Mouse (Mus musculus) neural tube, embryonic 15.5 days (tissue): ENCODE data around the gene Zfp575. TPM values are rescaled to one million over a fixed set of nuclear protein-coding genes. Genes with fewer than 3 reads are reported as not detected.

Source experiments
- ATAC-seq: fragments of 200-750 bp; cut with Nextera tagmentation; 2 replicates; pipeline ENCODE4 v1.8.0; 2017; ENCODE audit warnings: mild to moderate bottlenecking, moderate TSS enrichment, moderate library complexity; ENCODE audit not compliant: low FRiP score
- H3K27ac ChIP-seq: fragments of 300-500 bp; sonication (generic); replicated peaks from 2 replicates; pipeline ENCODE4 v1.5.1; 2015; ENCODE audit warnings: mild to moderate bottlenecking, inconsistent platforms
- H3K27me3 ChIP-seq: fragments of 300-500 bp; sonication (generic); replicated peaks from 2 replicates; pipeline ENCODE4 v1.6.1; 2015; ENCODE audit warnings: inconsistent platforms
- H3K36me3 ChIP-seq: fragments of 300-500 bp; sonication (generic); 2 replicates; pipeline ENCODE4 v1.6.1; 2015; ENCODE audit warnings: inconsistent platforms
- H3K4me1 ChIP-seq: fragments of 300-500 bp; sonication (generic); 2 replicates; pipeline ENCODE4 v1.6.1; 2015; ENCODE audit warnings: inconsistent platforms
- H3K4me2 ChIP-seq: fragments of 300-500 bp; sonication (generic); 2 replicates; pipeline ENCODE4 v1.6.1; 2015; ENCODE audit warnings: inconsistent platforms, mild to moderate bottlenecking, moderate library complexity
- H3K4me3 ChIP-seq: fragments of 300-500 bp; sonication (generic); replicated peaks from 2 replicates; pipeline ENCODE4 v1.5.1; 2015; ENCODE audit warnings: mild to moderate bottlenecking, inconsistent platforms
- H3K9ac ChIP-seq: fragments of 300-500 bp; sonication (generic); replicated peaks from 2 replicates; pipeline ENCODE4 v1.6.1; 2015; ENCODE audit warnings: mild to moderate bottlenecking, inconsistent platforms
- H3K9me3 ChIP-seq: fragments of 300-500 bp; sonication (generic); replicated peaks from 2 replicates; pipeline ENCODE4 v1.6.1; 2016; ENCODE audit warnings: inconsistent platforms
- WGBS: fragments of 180-500 bp; shearing (Covaris S2); methylation state at CpG from one replicate; pipeline ENCODE4 v1.1.7; 2015; ENCODE audit warnings: mixed read lengths; 5-methylcytosine and 5-hydroxymethylcytosine counted together
- polyA plus RNA-seq: library from polyadenylated mRNA; unstranded; fragments of >200 nt; fragmentation: Nextera tagmentation; extraction: Ambion mirVana; gene quantifications from 2 replicates; pipeline ENCODE4 v1.2.1, GENCODE M21; 2015

Zfp575 gene
- polyA plus RNA-seq, 1 experiment from 2014 or later, result 17.5 TPM

- Histone ChIP-seq H3K4me2 (no peak overlapping the region), H3K4me3 (no peak overlapping the region), H3K9me3 (no peaks in the 10 kb centered on the region), H3K4me1 (no peaks in the 10 kb centered on the region), H3K27me3 (no peaks in the 10 kb centered on the region), H3K9ac (no peak overlapping the region), H3K36me3 (peaks cover 36% of the 10 kb centered on the region), H3K27ac (no peak overlapping the region)
- 95% methylated on average over 10 of the region's 10 CpGs for WGBS
- no peak for ATAC-seq
Observed at GRCm38 (mm10) chr7:24555786-24556185, 31.7 kb downstream of the Zfp575 start.

DNA sequence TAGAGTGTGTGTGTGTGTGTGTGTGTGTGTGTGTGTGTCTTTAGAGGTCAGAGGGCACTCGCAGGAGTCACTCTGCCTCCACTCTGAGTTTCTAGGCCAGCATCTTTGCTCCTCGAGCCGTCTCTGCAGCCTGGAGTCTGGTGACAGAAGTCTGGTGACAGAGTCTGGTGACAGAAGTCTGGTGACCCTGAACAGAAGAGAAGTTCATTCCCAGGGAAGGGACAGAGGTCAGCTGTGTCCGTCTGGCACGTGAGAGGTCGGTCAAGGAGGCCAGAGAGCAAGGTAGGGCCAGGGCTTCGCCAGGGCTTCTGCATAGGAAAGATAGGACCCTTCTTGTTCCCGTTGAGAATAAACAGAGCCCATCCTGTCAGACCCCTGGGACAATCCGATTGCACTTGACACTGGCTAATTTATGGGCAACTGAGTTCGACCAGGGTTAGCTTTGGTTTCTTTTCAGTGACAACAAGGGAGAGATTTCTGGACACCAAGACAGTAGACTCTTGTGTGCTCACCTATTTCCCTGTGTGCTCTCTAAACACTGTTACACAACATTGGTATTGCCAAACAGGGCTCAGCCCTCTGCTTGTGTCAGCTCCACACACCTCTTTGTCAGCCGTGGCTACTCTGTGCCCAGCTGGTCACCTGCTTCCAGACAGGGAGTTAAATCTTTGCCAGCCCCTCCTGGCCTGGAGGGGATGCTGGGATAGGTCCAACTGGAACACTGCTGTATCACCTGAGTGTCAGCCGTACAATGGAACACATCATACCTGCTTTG lies 35.3 kb downstream of the Zfp575 start:
- peaks cover 11% of the 10 kb centered on the region for H3K4me1 ChIP-seq
- peaks cover 40% of the 10 kb centered on the region for H3K36me3 ChIP-seq
- H3K27ac ChIP-seq, result no peak overlapping the region
- 85% methylated on average over 12 of the region's 12 CpGs for whole genome bisulfite sequencing
- no peak overlapping the region for H3K9ac ChIP-seq
- H3K4me2 ChIP-seq, result no peak overlapping the region
- no peaks in the 10 kb centered on the region for H3K9me3 ChIP-seq
- no peak for ATAC-seq
- no peak overlapping the region for H3K4me3 ChIP-seq
- H3K27me3 ChIP-seq, result no peaks in the 10 kb centered on the region

DNA sequence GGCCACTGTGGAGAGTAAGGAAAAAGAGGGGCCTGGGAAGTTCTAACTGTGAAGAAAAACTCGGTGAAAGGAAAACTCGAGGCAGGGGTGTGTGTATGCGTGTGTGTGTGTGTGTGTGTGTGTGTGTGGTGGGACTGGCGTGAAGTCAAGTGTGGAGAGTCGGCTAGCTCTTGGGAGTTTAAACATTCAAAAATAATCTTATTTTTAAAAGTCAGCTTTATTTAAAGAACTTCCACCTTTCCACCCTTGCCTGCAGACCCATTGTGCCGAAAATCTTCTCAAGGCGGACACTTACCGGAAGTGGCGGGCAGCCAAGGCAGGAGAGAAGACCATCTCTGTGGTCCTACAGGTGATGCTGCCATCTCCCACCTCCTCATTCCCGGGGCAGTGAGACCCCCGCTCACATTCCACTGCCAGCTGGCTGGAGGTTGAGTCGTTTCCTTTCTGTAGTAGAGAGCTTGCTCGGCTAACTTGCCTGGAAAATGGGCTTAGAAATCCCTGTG lies 39.9 kb downstream of the Zfp575 start:
- Histone ChIP-seq H3K27ac (peak overlapping the region; percentile 73; the same call in 1 of the 2 replicates), H3K4me1 (peaks cover 17% of the 10 kb centered on the region), H3K9ac (peak overlapping the region; percentile 79), H3K36me3 (peaks cover 25% of the 10 kb centered on the region), H3K4me3 (peak overlapping the region; percentile 85), H3K27me3 (no peaks in the 10 kb centered on the region), H3K9me3 (no peaks in the 10 kb centered on the region), H3K4me2 (peak overlapping the region; percentile 77)
- 31% methylated on average over 13 of the region's 13 CpGs for whole genome bisulfite sequencing
- ATAC-seq, result peak; percentile 12; the same call in 1 of the 2 replicates

DNA sequence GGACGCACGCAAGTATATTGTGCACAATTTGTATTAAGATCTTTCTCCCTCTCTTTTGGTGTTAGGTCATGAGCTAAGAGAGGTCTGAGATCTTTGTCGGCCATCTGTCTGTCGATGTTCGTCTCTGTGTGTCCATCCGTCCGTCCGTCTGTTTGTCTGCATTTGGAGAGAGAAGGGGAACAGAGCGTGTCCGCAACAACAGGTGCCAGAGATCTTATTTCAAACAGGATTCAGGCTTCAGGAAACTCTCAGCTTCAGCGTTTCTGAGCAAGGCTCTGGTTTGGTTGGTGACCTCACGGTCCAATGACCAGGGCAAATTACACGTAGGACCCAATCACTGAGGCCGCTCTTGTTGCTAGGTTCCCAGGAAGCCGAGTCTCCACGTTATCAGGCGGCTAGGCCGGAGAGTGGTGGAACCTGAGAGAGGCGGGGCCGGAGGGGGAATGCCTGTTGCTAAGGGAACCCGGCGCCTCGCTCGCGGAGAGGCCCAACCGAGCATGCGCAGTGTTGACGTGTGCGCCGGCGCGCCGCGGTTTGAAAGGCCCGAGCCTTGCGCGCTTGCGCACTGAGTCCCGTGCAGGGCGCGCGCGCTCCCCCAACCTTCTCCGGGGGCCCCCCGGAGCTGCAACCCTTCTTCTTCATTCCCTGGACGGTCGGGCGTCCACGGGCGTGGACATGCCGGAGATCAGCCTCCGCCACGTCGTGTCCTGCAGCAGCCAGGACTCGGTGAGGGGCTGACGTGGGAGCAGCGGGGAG lies 40.6 kb downstream of the Zfp575 start:
- peak overlapping the region; percentile 78 for H3K27ac ChIP-seq
- peaks cover 17% of the 10 kb centered on the region for H3K4me1 ChIP-seq
- peak overlapping the region; percentile 79 for H3K9ac ChIP-seq
- H3K27me3 ChIP-seq, result no peaks in the 10 kb centered on the region
- peaks cover 18% of the 10 kb centered on the region for H3K36me3 ChIP-seq
- peak; percentile 97 for ATAC-seq
- under 1% methylated on average over 57 of the region's 57 CpGs for WGBS
- no peaks in the 10 kb centered on the region for H3K9me3 ChIP-seq
- H3K4me3 ChIP-seq, result peak overlapping the region; percentile 85
- H3K4me2 ChIP-seq, result peak overlapping the region; percentile 77

DNA sequence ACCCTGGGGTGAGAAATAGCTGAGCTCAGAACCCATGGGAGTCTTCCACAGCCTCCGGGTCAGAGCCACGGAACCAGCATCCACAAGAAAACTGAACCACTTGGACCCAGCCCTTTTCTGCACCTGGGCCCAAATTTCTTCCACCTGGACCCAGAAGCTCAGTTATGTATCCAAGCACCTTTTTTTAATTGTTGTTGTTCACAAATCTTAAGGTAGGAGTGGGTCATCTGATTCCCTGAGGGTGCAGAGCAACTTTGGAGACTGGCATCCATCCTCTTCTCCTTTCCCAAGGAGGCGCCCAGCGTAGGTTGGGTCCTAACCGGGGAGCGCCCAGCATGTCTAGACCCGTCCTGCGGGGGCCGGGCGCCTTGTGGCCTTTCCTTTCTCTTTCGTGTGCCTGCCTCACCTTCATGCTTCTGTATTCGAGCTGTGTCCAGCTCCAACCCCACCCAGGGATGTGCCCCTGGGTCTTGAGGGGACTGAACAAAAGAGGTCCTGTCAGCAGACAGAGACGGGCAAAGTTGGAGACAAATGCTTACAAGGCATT lies 41.3 kb downstream of the Zfp575 start, which contains the start of the genes Pinlyp and Xrcc1:
TSS of gene Pinlyp (minus strand) at position 51 of the 547 bp plus-strand sequence.
TSS of gene Xrcc1 (plus strand) at position 222 of the 547 bp plus-strand sequence.
- no peaks in the 10 kb centered on the region for H3K27me3 ChIP-seq
- H3K9ac ChIP-seq, result peak within 1 kb of the TSS; percentile 79
- 41% methylated on average over 13 of the region's 13 CpGs for WGBS
- H3K9me3 ChIP-seq, result no peaks in the 10 kb centered on the region
- peak within 1 kb of the TSS; percentile 85 for H3K4me3 ChIP-seq
- H3K4me1 ChIP-seq, result peaks cover 17% of the 10 kb centered on the region
- H3K27ac ChIP-seq, result peak within 1 kb of the TSS; percentile 78
- H3K36me3 ChIP-seq, result peaks cover 11% of the 10 kb centered on the region
- ATAC-seq, result peak; percentile 16; the same call in 1 of the 2 replicates
- peak within 1 kb of the TSS; percentile 77 for H3K4me2 ChIP-seq

DNA sequence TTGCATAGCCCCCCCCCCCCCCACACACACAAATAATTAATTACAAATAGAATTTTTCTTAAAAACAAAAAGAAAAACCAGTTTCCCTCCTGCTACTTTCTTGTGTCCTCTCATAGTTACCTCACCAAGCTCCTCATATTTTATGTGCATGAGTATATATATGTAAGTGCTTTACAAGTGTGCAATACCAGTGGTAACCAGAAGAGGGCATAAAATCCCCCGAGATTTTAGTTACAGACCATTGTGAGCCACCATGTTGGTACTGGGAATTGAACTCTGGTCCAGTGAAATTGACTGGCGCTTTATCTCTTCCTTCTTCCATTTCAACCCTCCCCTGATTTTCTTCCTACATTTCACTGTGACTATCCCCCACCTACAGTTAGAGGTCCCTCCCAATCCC lies 42.9 kb downstream of the Zfp575 start:
- 86% methylated on average over 2 of the region's 2 CpGs for WGBS
- no peak for ATAC-seq
- H3K4me3 ChIP-seq, result no peak overlapping the region
- H3K4me1 ChIP-seq, result peaks cover 17% of the 10 kb centered on the region
- H3K27me3 ChIP-seq, result no peaks in the 10 kb centered on the region
- no peak overlapping the region for H3K4me2 ChIP-seq
- no peaks in the 10 kb centered on the region for H3K9me3 ChIP-seq
- no peak overlapping the region for H3K27ac ChIP-seq
- peaks cover 6% of the 10 kb centered on the region for H3K36me3 ChIP-seq
- no peak overlapping the region for H3K9ac ChIP-seq

DNA sequence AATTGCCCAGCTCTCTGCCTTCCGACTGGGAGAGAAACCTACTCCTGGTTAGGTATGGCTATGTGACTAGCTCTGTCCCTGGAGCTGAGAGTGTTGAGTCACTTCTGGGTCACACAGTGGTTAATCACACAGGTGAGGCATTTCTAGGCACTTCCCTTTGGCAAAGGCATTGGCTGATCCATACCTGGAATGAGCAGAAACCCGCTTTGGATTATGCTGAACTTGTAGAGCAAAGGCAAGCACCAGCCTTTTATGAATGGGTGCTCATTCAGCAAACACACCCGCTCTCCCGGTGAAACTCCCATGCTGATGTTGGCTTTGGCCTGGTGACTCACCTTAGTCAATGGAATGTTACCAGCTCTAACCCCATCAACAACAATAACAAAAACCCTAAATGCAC lies 47.8 kb downstream of the Zfp575 start:
- H3K9me3 ChIP-seq, result no peaks in the 10 kb centered on the region
- no peak overlapping the region for H3K4me2 ChIP-seq
- H3K27ac ChIP-seq, result no peak overlapping the region
- H3K36me3 ChIP-seq, result peaks cover 14% of the 10 kb centered on the region
- no peak for ATAC-seq
- no peak overlapping the region for H3K4me3 ChIP-seq
- no peak overlapping the region for H3K9ac ChIP-seq
- 95% methylated on average over 4 of the region's 4 CpGs for WGBS
- peaks cover 6% of the 10 kb centered on the region; the same call in 1 of the 2 replicates for H3K4me1 ChIP-seq
- H3K27me3 ChIP-seq, result no peaks in the 10 kb centered on the region

DNA sequence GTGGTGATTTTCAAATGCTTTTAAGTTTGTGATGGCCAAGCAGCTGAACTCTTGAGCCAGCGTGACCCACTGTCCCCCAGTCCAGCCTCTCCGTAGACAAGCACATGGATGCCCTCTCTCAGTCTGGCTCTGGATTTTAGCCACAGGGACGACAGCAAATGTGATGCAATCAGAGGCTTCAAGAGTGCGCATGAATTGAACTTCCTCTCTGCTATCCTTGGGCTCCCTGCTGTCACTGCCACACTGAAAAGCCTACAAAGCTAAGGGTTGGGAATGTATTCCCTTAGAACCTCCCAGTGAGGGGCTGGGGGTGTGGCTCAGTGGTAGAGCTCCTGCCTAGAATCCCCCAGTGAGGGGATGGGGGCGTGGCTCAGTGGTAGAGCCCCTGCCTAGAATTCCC lies 48.7 kb downstream of the Zfp575 start:
- no peak overlapping the region for H3K4me3 ChIP-seq
- no peaks in the 10 kb centered on the region for H3K27me3 ChIP-seq
- no peak overlapping the region for H3K9ac ChIP-seq
- WGBS, result 79% methylated on average over 5 of the region's 5 CpGs
- H3K4me2 ChIP-seq, result no peak overlapping the region
- H3K4me1 ChIP-seq, result peaks cover 15% of the 10 kb centered on the region
- peaks cover 23% of the 10 kb centered on the region for H3K36me3 ChIP-seq
- H3K27ac ChIP-seq, result no peak overlapping the region
- H3K9me3 ChIP-seq, result no peaks in the 10 kb centered on the region
- no peak for ATAC-seq

DNA sequence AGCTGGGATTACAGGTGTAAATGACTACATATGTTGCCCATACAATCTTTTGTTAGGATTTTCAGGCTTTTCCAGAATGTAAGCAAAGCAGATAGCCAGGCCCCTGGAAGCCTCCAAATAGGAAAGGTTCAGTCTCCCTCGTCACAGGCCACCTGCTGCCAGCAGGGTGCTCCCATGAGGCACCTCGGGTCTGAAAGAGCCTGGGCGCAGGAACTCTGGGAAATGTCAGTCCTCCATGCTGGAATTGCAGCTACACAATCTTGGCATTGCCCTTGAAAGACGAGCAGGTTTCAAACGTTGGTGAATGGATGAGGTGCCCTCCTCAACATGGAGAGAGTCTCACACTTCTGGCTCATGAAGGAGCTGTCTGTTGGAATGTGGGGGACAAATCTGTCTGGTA lies 49.3 kb downstream of the Zfp575 start:
- Histone ChIP-seq H3K4me2 (no peak overlapping the region), H3K27me3 (no peaks in the 10 kb centered on the region), H3K4me1 (peaks cover 21% of the 10 kb centered on the region), H3K4me3 (no peak overlapping the region), H3K27ac (no peak overlapping the region), H3K9me3 (no peaks in the 10 kb centered on the region), H3K9ac (no peak overlapping the region), H3K36me3 (peaks cover 27% of the 10 kb centered on the region)
- 44% methylated on average over 5 of the region's 5 CpGs for WGBS
- no peak for ATAC-seq

- Histone ChIP-seq H3K4me2 (no peak overlapping the region), H3K4me3 (no peak overlapping the region), H3K27me3 (no peaks in the 10 kb centered on the region), H3K36me3 (peaks cover 27% of the 10 kb centered on the region), H3K9ac (no peak overlapping the region; the same call in 1 of the 2 replicates), H3K9me3 (no peaks in the 10 kb centered on the region), H3K27ac (0 out of 2 replicates have a peak overlapping the region, but pooled peaks have one; percentile 23), H3K4me1 (peaks cover 25% of the 10 kb centered on the region)
- WGBS, result 80% methylated on average over 5 of the region's 5 CpGs
- ATAC-seq, result no peak
Observed at GRCm38 (mm10) chr7:24537591-24537990, 49.9 kb downstream of the Zfp575 start.

- H3K27me3 ChIP-seq, result no peaks in the 10 kb centered on the region
- WGBS, result 66% methylated on average over 4 of the region's 4 CpGs
- no peak overlapping the region for H3K4me3 ChIP-seq
- H3K27ac ChIP-seq, result no peak overlapping the region
- H3K9me3 ChIP-seq, result no peaks in the 10 kb centered on the region
- ATAC-seq, result no peak
- peaks cover 30% of the 10 kb centered on the region for H3K36me3 ChIP-seq
- no peak overlapping the region for H3K4me2 ChIP-seq
- peaks cover 30% of the 10 kb centered on the region for H3K4me1 ChIP-seq
- no peak overlapping the region for H3K9ac ChIP-seq
Observed at GRCm38 (mm10) chr7:24537081-24537480, 50.4 kb downstream of the Zfp575 start.
